Mouse (Mus musculus): ENCODE measurements around the gene Zmat5.

The Zmat5 gene

GRCm38 (mm10) chr11:4740785-4741184, 36.3 kb downstream of the Zmat5 start:
- no peak for DNase-seq

- DNase-seq, result no peak
These were observed 40.2 kb downstream of the Zmat5 start for GRCm38 (mm10) chr11:4744691-4745090.

GRCm38 (mm10) chr11:4745969-4746368, 41.5 kb downstream of the Zmat5 start:
- DNase-seq, result no peak

GRCm38 (mm10) chr11:4746733-4747132, 42.3 kb downstream of the Zmat5 start, which contains the start of gene Cabp7:
Gene Cabp7 (minus strand): TSS chr11:4746778.
- DNase-seq, result no peak

- no peak for DNase-seq
These were observed 42.8 kb downstream of the Zmat5 start for GRCm38 (mm10) chr11:4747285-4747684.

GRCm38 (mm10) chr11:4750263-4750662, 45.8 kb downstream of the Zmat5 start:
- DNase-seq, result no peak

GRCm38 (mm10) chr11:4752836-4753235, 48.4 kb downstream of the Zmat5 start:
- DNase-seq, result no peak

- no peak for DNase-seq
These were observed 49.6 kb downstream of the Zmat5 start for GRCm38 (mm10) chr11:4754036-4754435.

GRCm38 (mm10) chr11:4754867-4755266, 50.4 kb downstream of the Zmat5 start:
- no peak for DNase-seq

- DNase-seq, result no peak
These were observed 52.0 kb downstream of the Zmat5 start for GRCm38 (mm10) chr11:4756460-4756859.

GRCm38 (mm10) chr11:4756984-4757788, 52.7 kb downstream of the Zmat5 start:
- DNase-seq, result no peak

GRCm38 (mm10) chr11:4757789-4758158, 53.3 kb downstream of the Zmat5 start:
- no peak for DNase-seq

- no peak for DNase-seq
These were observed 56.0 kb downstream of the Zmat5 start for GRCm38 (mm10) chr11:4760438-4760837.

GRCm38 (mm10) chr11:4761991-4762390, 57.5 kb downstream of the Zmat5 start:
- DNase-seq, result no peak

GRCm38 (mm10) chr11:4762511-4762910, 58.0 kb downstream of the Zmat5 start:
- DNase-seq, result no peak

GRCm38 (mm10) chr11:4763631-4764030, 59.2 kb downstream of the Zmat5 start:
- DNase-seq, result no peak

- DNase-seq, result no peak
These were observed 60.0 kb downstream of the Zmat5 start for GRCm38 (mm10) chr11:4764476-4764875.

GRCm38 (mm10) chr11:4768399-4768798, 63.9 kb downstream of the Zmat5 start:
- DNase-seq, result no peak

GRCm38 (mm10) chr11:4769293-4769692, 64.8 kb downstream of the Zmat5 start:
- DNase-seq, result no peak

GRCm38 (mm10) chr11:4769881-4770280, 65.4 kb downstream of the Zmat5 start:
- no peak for DNase-seq

- DNase-seq, result no peak
These were observed 67.3 kb downstream of the Zmat5 start for GRCm38 (mm10) chr11:4771756-4772155.

GRCm38 (mm10) chr11:4772925-4773324, 68.4 kb downstream of the Zmat5 start:
- peak; percentile 77 for DNase-seq

GRCm38 (mm10) chr11:4780927-4781326, 76.4 kb downstream of the Zmat5 start:
- no peak for DNase-seq

- DNase-seq, result no peak
These were observed 78.6 kb downstream of the Zmat5 start for GRCm38 (mm10) chr11:4783116-4783515.

GRCm38 (mm10) chr11:4784629-4785142, 80.2 kb downstream of the Zmat5 start:
- DNase-seq, result no peak
